Mouse (Mus musculus) cortical plate, adult 2 months (tissue): ENCODE data around the gene Tspan32.

Source experiments
- CTCF ChIP-seq: fragments of 200-500 bp; IDR thresholded peaks from 2 replicates; pipeline ENCODE4 v1.5.1; 2011; ENCODE audit warnings: mild to moderate bottlenecking, control low read depth, low read length; ENCODE audit not compliant: insufficient read depth; ENCODE audit errors: extremely low read depth
- POLR2A ChIP-seq: fragments of 200-500 bp; IDR thresholded peaks from 2 replicates; pipeline ENCODE4 v1.6.1; 2011; ENCODE audit warnings: mild to moderate bottlenecking, low read length, control low read depth; ENCODE audit not compliant: insufficient read depth; ENCODE audit errors: extremely low read depth

DNA sequence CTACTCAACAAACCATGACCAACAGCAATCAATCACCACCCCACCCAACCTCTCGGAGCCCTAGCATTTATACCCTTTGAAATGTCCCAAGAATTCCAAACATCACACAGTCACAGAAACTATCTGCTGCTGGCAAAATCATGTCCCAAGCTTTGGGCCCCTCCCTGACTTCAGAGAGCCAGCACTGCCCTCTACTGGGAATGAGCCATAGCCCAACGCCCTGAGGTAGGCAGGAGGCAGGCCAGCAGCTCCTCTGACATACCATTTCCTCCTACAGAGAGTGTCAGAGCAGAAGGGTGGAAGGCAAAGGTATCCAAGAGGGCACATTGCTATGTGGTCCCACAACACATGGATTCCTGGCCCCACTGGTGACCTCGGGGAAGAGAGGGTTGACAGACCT is 2.2 kb upstream of the Tspan32 start:
- no peak for TF ChIP-seq POLR2A
- TF ChIP-seq CTCF: peak; percentile 31
